ENCODE assay signal across 8 mouse cellular contexts in the genomic region with DNA sequence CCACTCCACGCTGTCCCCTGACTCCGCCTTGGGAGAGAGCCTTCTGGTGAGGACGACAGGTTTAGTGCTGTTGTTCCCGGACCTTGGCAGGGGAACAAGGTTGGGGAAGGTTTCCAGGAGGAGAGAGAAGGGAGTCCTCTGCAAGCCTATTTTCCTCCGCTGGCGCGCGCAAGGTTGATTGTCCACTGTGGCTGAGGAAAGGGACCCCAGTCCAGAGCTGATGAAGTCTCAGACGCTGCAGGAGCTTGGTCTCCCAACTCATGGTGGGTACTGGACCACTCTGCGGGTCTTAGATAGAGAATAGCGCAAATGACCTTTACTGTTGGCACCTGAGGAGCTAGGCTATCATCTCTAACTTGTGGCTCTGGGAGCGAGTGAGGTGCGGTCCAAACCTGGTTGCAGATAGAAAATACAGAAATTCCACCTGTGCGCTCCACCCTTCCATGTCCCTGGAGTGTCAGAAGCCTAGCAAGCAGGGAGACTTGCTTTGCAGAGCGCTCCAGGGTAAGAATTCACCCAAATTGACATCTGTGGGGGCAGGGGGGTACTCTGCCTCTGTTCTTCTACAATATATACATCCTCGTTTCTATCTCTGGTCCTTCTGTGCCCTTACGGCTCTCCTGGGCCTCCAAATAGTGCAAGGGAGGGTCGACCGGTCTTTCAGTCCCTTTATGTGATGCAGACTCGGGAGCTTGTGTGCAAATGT. TPM values are rescaled to one million over a fixed set of nuclear protein-coding genes. Genes with fewer than 3 reads are reported as not detected.
DNase-seq lines count a peak whose midpoint lies in the region; ATAC-seq and TF ChIP-seq lines count a peak whose summit lies in the region.

No protein-coding gene starts in this region.

- no peaks in the 10 kb centered on the region for H3K4me1 ChIP-seq in lung, embryonic 14.5 days (ENCODE audit: insufficient read depth)
- H3K4me1 ChIP-seq in forebrain, embryonic 13.5 days, result peaks cover 16% of the 10 kb centered on the region
- H3K4me1 ChIP-seq in hindbrain, embryonic 15.5 days (replicated peaks), result peaks cover 27% of the 10 kb centered on the region; the same call in 1 of the 2 replicates
- H3K4me1 ChIP-seq in midbrain, postnatal 0 days (ENCODE audit: insufficient read depth, low read length), result peaks cover 7% of the 10 kb centered on the region; the same call in 1 of the 2 replicates

- H3K9ac ChIP-seq in lung, embryonic 14.5 days, result no peak overlapping the region
- peak overlapping the region; percentile 68; the same call in 1 of the 2 replicates for H3K9ac ChIP-seq in forebrain, embryonic 13.5 days
- peak overlapping the region; percentile 61 for H3K9ac ChIP-seq in hindbrain, embryonic 15.5 days
- H3K9ac ChIP-seq in midbrain, postnatal 0 days (replicated peaks; ENCODE audit: low read length, poor library complexity, severe bottlenecking), result peak overlapping the region; percentile 37

- H3K36me3 ChIP-seq in lung, embryonic 14.5 days (ENCODE audit: insufficient read depth), result no peaks in the 10 kb centered on the region
- H3K36me3 ChIP-seq in forebrain, embryonic 13.5 days (ENCODE audit: poor library complexity, severe bottlenecking), result no peaks in the 10 kb centered on the region
- no peaks in the 10 kb centered on the region for H3K36me3 ChIP-seq in hindbrain, embryonic 15.5 days
- H3K36me3 ChIP-seq in midbrain, postnatal 0 days (ENCODE audit: insufficient read depth, low read length), result no peaks in the 10 kb centered on the region

- no peaks in the 10 kb centered on the region for H3K9me3 ChIP-seq in lung, embryonic 14.5 days (ENCODE audit: low read depth, low read length)
- H3K9me3 ChIP-seq in forebrain, embryonic 13.5 days (replicated peaks), result no peaks in the 10 kb centered on the region
- H3K9me3 ChIP-seq in hindbrain, embryonic 15.5 days, result no peaks in the 10 kb centered on the region
- H3K9me3 ChIP-seq in midbrain, postnatal 0 days (ENCODE audit: low read length), result no peaks in the 10 kb centered on the region

- peak overlapping the region; percentile 87 for H3K4me2 ChIP-seq in lung, embryonic 14.5 days
- peak overlapping the region; percentile 97 for H3K4me2 ChIP-seq in forebrain, embryonic 13.5 days
- H3K4me2 ChIP-seq in hindbrain, embryonic 15.5 days, result peak overlapping the region; percentile 99
- peak overlapping the region; percentile 89 for H3K4me2 ChIP-seq in midbrain, postnatal 0 days (ENCODE audit: low read depth, low read length, poor library complexity, severe bottlenecking)

- H3K4me3 ChIP-seq in lung, embryonic 14.5 days (ENCODE audit: low read depth, low read length), result peak overlapping the region; percentile 47
- H3K4me3 ChIP-seq in forebrain, embryonic 13.5 days, result peak overlapping the region; percentile 58
- H3K4me3 ChIP-seq in hindbrain, embryonic 15.5 days, result peak overlapping the region; percentile 73
- peak overlapping the region; percentile 60 for H3K4me3 ChIP-seq in midbrain, postnatal 0 days (ENCODE audit: low read depth, low read length)

- peaks cover 30% of the 10 kb centered on the region for H3K27me3 ChIP-seq in lung, embryonic 14.5 days (ENCODE audit: insufficient read depth, low read length)
- peaks cover 33% of the 10 kb centered on the region for H3K27me3 ChIP-seq in forebrain, embryonic 13.5 days
- 0 out of 2 replicates have a peak, but pooled peaks cover 2% of the 10 kb centered on the region for H3K27me3 ChIP-seq in hindbrain, embryonic 15.5 days
- H3K27me3 ChIP-seq in midbrain, postnatal 0 days (ENCODE audit: insufficient read depth, low read length), result no peaks in the 10 kb centered on the region

- 25% methylated on average over 20 of the region's 20 CpGs for WGBS in lung, embryonic 14.5 days
- WGBS in forebrain, embryonic 13.5 days, result 29% methylated on average over 20 of the region's 20 CpGs
- WGBS in hindbrain, embryonic 15.5 days, result 28% methylated on average over 20 of the region's 20 CpGs
- WGBS in midbrain, postnatal 0 days, result 32% methylated on average over 20 of the region's 20 CpGs

- no peak for ATAC-seq in lung, embryonic 14.5 days (ENCODE audit: insufficient read depth)
- peak; percentile 3; the same call in 1 of the 2 replicates for ATAC-seq in forebrain, embryonic 13.5 days
- no peak for ATAC-seq in hindbrain, embryonic 15.5 days (ENCODE audit: low FRiP score, low read depth)
- 0 out of 2 replicates have a peak, but pooled peaks have one; percentile 11 for ATAC-seq in midbrain, postnatal 0 days (ENCODE audit: low FRiP score)

- no peak for DNase-seq in lung, embryonic 14.5 days
- no peak for DNase-seq in lung, postnatal 4 days
- peak; percentile 13 for DNase-seq in midbrain, postnatal 0 days (ENCODE audit: low spot score)
- no peak for DNase-seq in spleen, postnatal 14 days (ENCODE audit: low spot score in 2 of 2)
- DNase-seq in frontal cortex, postnatal 25 days (ENCODE audit: low spot score in 2 of 2), result no peak
- DNase-seq in thymus, postnatal 4 days, result no peak

- TF ChIP-seq CTCF in lung, embryonic 14.5 days (IDR thresholded peaks at IDR 0.05; ENCODE audit: low read depth), result no peak
- no peak for TF ChIP-seq CTCF in midbrain, postnatal 0 days (IDR thresholded peaks at IDR 0.05)

- H3K27ac ChIP-seq in lung, embryonic 14.5 days (ENCODE audit: low read depth), result no peak overlapping the region
- no peak overlapping the region for H3K27ac ChIP-seq in forebrain, embryonic 13.5 days
- H3K27ac ChIP-seq in hindbrain, embryonic 15.5 days (replicated peaks), result peak overlapping the region; percentile 75
- H3K27ac ChIP-seq in midbrain, postnatal 0 days (ENCODE audit: low read depth, low read length), result no peak overlapping the region

RNA-seq across cellular contexts. Expression of gene Chrm2, which starts 1.5 kb away (rescaled TPM):
- polyA plus RNA-seq in lung, embryonic 14.5 days (2014; fragmentation: Nextera tagmentation; extraction: Ambion mirVana), result 3.2 and 3.5 TPM in 2 replicates
- 1.3 and 1.5 TPM in 2 replicates for polyA plus RNA-seq in forebrain, embryonic 13.5 days (2015; fragmentation: Nextera tagmentation; extraction: Ambion mirVana)
- polyA plus RNA-seq in hindbrain, embryonic 15.5 days (2015; fragmentation: Nextera tagmentation; extraction: Ambion mirVana), result 9.0 and 10.5 TPM in 2 replicates
- total RNA-seq in midbrain, postnatal 0 days (2014; rRNA removed), result 19.4 and 21.7 TPM in 2 replicates
- polyA plus RNA-seq in midbrain, postnatal 0 days (2015; fragmentation: Nextera tagmentation; extraction: Ambion mirVana), result 6.8 and 7.5 TPM in 2 replicates

Comparison
In these comparisons a context has a peak if more than half of its experiments do, and no peak if none do; other contexts are left out.
1. ATAC-seq: peak in forebrain, embryonic 13.5 days (single experiment) and midbrain, postnatal 0 days (single experiment); none in lung, embryonic 14.5 days (single experiment) and hindbrain, embryonic 15.5 days (single experiment).
2. Peak in every context shown above with its lines, with median percentiles within 50 percentile points of each other: H3K4me2 ChIP-seq and H3K4me3 ChIP-seq.